11 mouse cellular contexts compared by ENCODE assay signal in genomic region chr12:24424958-24425357, GRCm38 (mm10).
DNase-seq lines count a peak whose midpoint lies in the region; ATAC-seq and TF ChIP-seq lines count a peak whose summit lies in the region.
"Had no signal": no experiment of that assay in that cellular context is flagged by ENCODE, and none has a peak within 500 bp of the region (broad histone marks: within the 10 kb centered on the region; RNA-seq: fewer than 3 reads in every experiment).

No protein-coding gene starts in this region.

- H3K27ac ChIP-seq in kidney, postnatal 0 days, result no peak overlapping the region
- no peak overlapping the region for H3K27ac ChIP-seq in CH12.LX (ENCODE audit: insufficient read depth, low read depth)
- no peak overlapping the region for H3K27ac ChIP-seq in limb, embryonic 14.5 days (replicated peaks; ENCODE audit: low read depth, low read length)
- H3K27ac ChIP-seq: forebrain, embryonic 13.5 days had no signal

- H3K4me3 ChIP-seq in kidney, postnatal 0 days (replicated peaks; ENCODE audit: low read depth, low read length), result no peak overlapping the region
- no peak overlapping the region for H3K4me3 ChIP-seq in CH12.LX (replicated peaks in 1 of 3; ENCODE audit: low read depth in 2 of 3, low read length in 2 of 3, poor library complexity in 1 of 3)
- H3K4me3 ChIP-seq in limb, embryonic 14.5 days (replicated peaks; ENCODE audit: low read length), result no peak overlapping the region
- H3K4me3 ChIP-seq: forebrain, embryonic 13.5 days had no signal

- 67% methylated on average over 17 of the region's 17 CpGs for WGBS in kidney, postnatal 0 days
- 68% methylated on average over 17 of the region's 17 CpGs for WGBS in limb, embryonic 14.5 days

- H3K36me3 ChIP-seq in kidney, postnatal 0 days (ENCODE audit: insufficient read depth, low read length), result no peaks in the 10 kb centered on the region
- no peaks in the 10 kb centered on the region for H3K36me3 ChIP-seq in CH12.LX (replicated peaks in 1 of 2; ENCODE audit: control insufficient read depth in 1 of 2, insufficient read depth in 1 of 2, low read length in 1 of 2)
- H3K36me3 ChIP-seq in limb, embryonic 14.5 days (ENCODE audit: control insufficient read depth, insufficient read depth, low read length), result no peaks in the 10 kb centered on the region

- no peak for ATAC-seq in kidney, postnatal 0 days (replicated peaks; ENCODE audit: low FRiP score, low read depth)
- no peak for ATAC-seq in limb, embryonic 14.5 days (ENCODE audit: low FRiP score, low read depth)
- no peak for ATAC-seq in erythroid progenitor cell, adult 5-6 weeks (replicated peaks; ENCODE audit: low FRiP score, poor library complexity, severe bottlenecking)
- ATAC-seq: forebrain, embryonic 13.5 days had no signal

- no peak for TF ChIP-seq RAD21 in CH12.LX (IDR thresholded peaks at IDR 0.05; ENCODE audit: low read depth, low read length)

- no peak overlapping the region for H3K9ac ChIP-seq in kidney, postnatal 0 days (ENCODE audit: low read depth, low read length)
- H3K9ac ChIP-seq in CH12.LX (ENCODE audit: insufficient read depth, low read depth), result no peak overlapping the region
- no peak overlapping the region for H3K9ac ChIP-seq in limb, embryonic 14.5 days (ENCODE audit: low read depth, low read length, severe bottlenecking)
- H3K9ac ChIP-seq: forebrain, embryonic 13.5 days had no signal

- no peak for TF ChIP-seq POLR2A in CH12.LX (IDR thresholded peaks at IDR 0.05; ENCODE audit: low read depth, low read length)
- TF ChIP-seq POLR2A in limb, embryonic 14.5 days (IDR thresholded peaks at IDR 0.05; ENCODE audit: borderline replicate concordance, extremely low read depth, insufficient read depth, insufficient read length), result no peak

- TF ChIP-seq EP300 in CH12.LX (IDR thresholded peaks at IDR 0.05; ENCODE audit: low read length), result no peak

- in situ Hi-C loops in CH12.LX (cut with MboI; ENCODE audit: low pct_ligation_motif_present, low pct_unique_long_range_greater_than_20kb, low sequenced_read_pairs), result no loop called here

- H3K79me2 ChIP-seq in CH12.LX (replicated peaks; ENCODE audit: control insufficient read depth, extremely low read depth, insufficient read depth, poor library complexity, severe bottlenecking), result no peaks in the 10 kb centered on the region

- no peaks in the 10 kb centered on the region for H3K9me3 ChIP-seq in kidney, postnatal 0 days (replicated peaks; ENCODE audit: low read length)
- no peaks in the 10 kb centered on the region for H3K9me3 ChIP-seq in CH12.LX (replicated peaks; ENCODE audit: low read length)
- H3K9me3 ChIP-seq in limb, embryonic 14.5 days (ENCODE audit: control insufficient read depth, low read length), result peaks cover 4% of the 10 kb centered on the region; the same call in 1 of the 2 replicates

- intact Hi-C loops in heart, postnatal 25 days (cut with DNase I), result no loop called here

- peak; percentile 2 for DNase-seq in kidney, postnatal 0 days (ENCODE audit: low spot score)
- DNase-seq in kidney, adult 8-10 months, result no peak
- peak; percentile 1 for DNase-seq in CH12.LX (ENCODE audit: extremely low read depth)
- peak; percentile 14 for DNase-seq in c-Kit-positive CD71-negative TER-119-negative erythroid progenitor cells, embryonic 14.5 days (ENCODE audit: low read depth)
- DNase-seq in limb, embryonic 14.5 days (ENCODE audit: low spot score), result peak; percentile 9
- no peak for DNase-seq in heart, postnatal 25 days (ENCODE audit: low spot score)
- DNase-seq: cerebellum, adult 9-11 months; gastrocnemius, postnatal 36 days; heart, postnatal 36 days had no signal

- no peak for TF ChIP-seq CTCF in kidney, postnatal 0 days (IDR thresholded peaks at IDR 0.05; ENCODE audit: low read depth)
- no peak for TF ChIP-seq CTCF in CH12.LX (conservative IDR thresholded peaks at IDR 0.05 in 1 of 2, IDR thresholded peaks at IDR 0.05 in 1 of 2; ENCODE audit: low read depth in 2 of 2, low read length in 2 of 2)

- no peaks in the 10 kb centered on the region for H3K27me3 ChIP-seq in kidney, postnatal 0 days (ENCODE audit: insufficient read depth, low read length)
- H3K27me3 ChIP-seq in CH12.LX (replicated peaks), result no peaks in the 10 kb centered on the region
- no peaks in the 10 kb centered on the region for H3K27me3 ChIP-seq in limb, embryonic 14.5 days (ENCODE audit: control insufficient read depth, insufficient read depth, low read length)
- H3K27me3 ChIP-seq: forebrain, embryonic 13.5 days had no signal

- H3K4me2 ChIP-seq in kidney, postnatal 0 days (ENCODE audit: low read length), result no peak overlapping the region
- H3K4me2 ChIP-seq in CH12.LX (ENCODE audit: insufficient read depth, low read depth, poor library complexity, severe bottlenecking), result no peak overlapping the region
- H3K4me2 ChIP-seq in limb, embryonic 14.5 days (replicated peaks; ENCODE audit: low read depth, low read length, severe bottlenecking), result no peak overlapping the region
- H3K4me2 ChIP-seq: forebrain, embryonic 13.5 days had no signal

- dilution Hi-C loops in CH12.LX (cut with MboI; ENCODE audit: extremely low pct_ligation_motif_present, extremely low pct_unique_long_range_greater_than_20kb, low sequenced_read_pairs), result no loop called here

- no peaks in the 10 kb centered on the region for H3K4me1 ChIP-seq in kidney, postnatal 0 days (replicated peaks; ENCODE audit: insufficient read depth, low read length)
- no peaks in the 10 kb centered on the region for H3K4me1 ChIP-seq in CH12.LX (ENCODE audit: control insufficient read depth in 1 of 2, insufficient read depth in 2 of 2)
- H3K4me1 ChIP-seq in limb, embryonic 14.5 days (ENCODE audit: control insufficient read depth, insufficient read depth, low read length), result no peaks in the 10 kb centered on the region
- H3K4me1 ChIP-seq: forebrain, embryonic 13.5 days had no signal

TF ChIP-seq in CH12.LX, 34 proteins besides CTCF, POLR2A, EP300 and RAD21:
- no peak for TF ChIP-seq SMC3 (IDR thresholded peaks at IDR 0.05; ENCODE audit: low read depth, low read length)
- no peak for TF ChIP-seq POLR2AphosphoS2 (IDR thresholded peaks at IDR 0.05; ENCODE audit: low read depth, low read length)
- TF ChIP-seq SIN3A (IDR thresholded peaks at IDR 0.05; ENCODE audit: low read length), result 0 out of 2 replicates have a peak, but pooled peaks have one; percentile 40
- TF ChIP-seq ZKSCAN1 (IDR thresholded peaks at IDR 0.05; ENCODE audit: borderline replicate concordance, low read depth, low read length), result no peak
- no peak for TF ChIP-seq GABPA (IDR thresholded peaks at IDR 0.05; ENCODE audit: insufficient replicate concordance, low read depth, low read length)
TF ChIP-seq in CH12.LX: peak in this region for 1.

Comparison
In these comparisons a context has a peak if more than half of its experiments do, and no peak if none do; other contexts are left out.
1. DNase-seq: peak in kidney, postnatal 0 days (single experiment), CH12.LX (single experiment), c-Kit-positive CD71-negative TER-119-negative erythroid progenitor cells, embryonic 14.5 days (single experiment) and limb, embryonic 14.5 days (single experiment); none in kidney, adult 8-10 months (0 of 2) and heart, postnatal 25 days (single experiment).